Mouse (Mus musculus): Measurements from ENCODE around the gene Trappc6a. TPM values are rescaled to one million over a fixed set of nuclear protein-coding genes. Genes with fewer than 3 reads are reported as not detected.
A peak's percentile ranks its signal among the peaks of the same experiment; 100 is the strongest.

Gene Trappc6a
- polyA plus RNA-seq, 1 experiment from 2014 or later, result 65.2 TPM

- H3K27ac ChIP-seq (replicated peaks), result no peak overlapping the region
- H3K27me3 ChIP-seq (ENCODE audit: low read depth, poor library complexity, severe bottlenecking), result no peaks in the 10 kb centered on the region
- no peak for DNase-seq (ENCODE audit: low spot score)
- WGBS, result 87% methylated on average over 7 of the region's 7 CpGs
- no peaks in the 10 kb centered on the region for H3K9me3 ChIP-seq (replicated peaks)
- peaks cover 3% of the 10 kb centered on the region; the same call in 1 of the 2 replicates for H3K36me3 ChIP-seq
- peaks cover 9% of the 10 kb centered on the region; the same call in 1 of the 2 replicates for H3K4me1 ChIP-seq
- no peak overlapping the region for H3K4me3 ChIP-seq
Measured at GRCm38 (mm10) chr7:19541681-19542154, 33.5 kb downstream of the Trappc6a start.

GRCm38 (mm10) chr7:19542155-19542691 is 34.0 kb downstream of the Trappc6a start:
- H3K4me3 ChIP-seq, result no peak overlapping the region
- H3K36me3 ChIP-seq, result peaks cover 3% of the 10 kb centered on the region; the same call in 1 of the 2 replicates
- no peaks in the 10 kb centered on the region for H3K9me3 ChIP-seq (replicated peaks)
- no peak overlapping the region for H3K27ac ChIP-seq (replicated peaks)
- no peak for DNase-seq (ENCODE audit: low spot score)
- H3K4me1 ChIP-seq, result peaks cover 9% of the 10 kb centered on the region; the same call in 1 of the 2 replicates
- no peaks in the 10 kb centered on the region for H3K27me3 ChIP-seq (ENCODE audit: low read depth, poor library complexity, severe bottlenecking)
- 81% methylated on average over 8 of the region's 8 CpGs for WGBS

- H3K4me3 ChIP-seq, result no peak overlapping the region
- peaks cover 5% of the 10 kb centered on the region for H3K36me3 ChIP-seq
- no peak overlapping the region for H3K27ac ChIP-seq (replicated peaks)
- peaks cover 16% of the 10 kb centered on the region; the same call in 1 of the 2 replicates for H3K4me1 ChIP-seq
- DNase-seq (ENCODE audit: low spot score), result no peak
- H3K9me3 ChIP-seq (replicated peaks), result no peaks in the 10 kb centered on the region
- H3K27me3 ChIP-seq (ENCODE audit: low read depth, poor library complexity, severe bottlenecking), result no peaks in the 10 kb centered on the region
- WGBS, result 63% methylated on average over 6 of the region's 6 CpGs
Measured at GRCm38 (mm10) chr7:19543584-19543983, 35.4 kb downstream of the Trappc6a start.

GRCm38 (mm10) chr7:19546007-19546406 is 37.8 kb downstream of the Trappc6a start:
- Histone ChIP-seq H3K27ac (replicated peaks) (no peak overlapping the region), H3K36me3 (peaks cover 6% of the 10 kb centered on the region)

GRCm38 (mm10) chr7:19547344-19547969 is 39.3 kb downstream of the Trappc6a start:
- WGBS, result 57% methylated on average over 2 of the region's 2 CpGs
- peaks cover 9% of the 10 kb centered on the region; the same call in 1 of the 2 replicates for H3K4me1 ChIP-seq
- H3K9me3 ChIP-seq (replicated peaks), result no peaks in the 10 kb centered on the region
- no peaks in the 10 kb centered on the region for H3K27me3 ChIP-seq (ENCODE audit: low read depth, poor library complexity, severe bottlenecking)
- no peak overlapping the region for H3K4me3 ChIP-seq
- H3K27ac ChIP-seq (replicated peaks), result no peak overlapping the region
- peaks cover 11% of the 10 kb centered on the region for H3K36me3 ChIP-seq
- DNase-seq (ENCODE audit: low spot score), result no peak

More at GRCm38 (mm10) chr7:19546007-19546406, 37.8 kb downstream of the Trappc6a start:
- Histone ChIP-seq H3K4me3 (no peak overlapping the region), H3K27me3 (ENCODE audit: low read depth, poor library complexity, severe bottlenecking) (no peaks in the 10 kb centered on the region), H3K4me1 (peaks cover 16% of the 10 kb centered on the region; the same call in 1 of the 2 replicates), H3K9me3 (replicated peaks) (no peaks in the 10 kb centered on the region)
- no peak for DNase-seq (ENCODE audit: low spot score)
- 83% methylated on average over 3 of the region's 3 CpGs for WGBS

GRCm38 (mm10) chr7:19549394-19549793 is 41.2 kb downstream of the Trappc6a start:
- Histone ChIP-seq H3K36me3 (peaks cover 30% of the 10 kb centered on the region), H3K27ac (replicated peaks) (no peak overlapping the region), H3K4me1 (peaks cover 7% of the 10 kb centered on the region; the same call in 1 of the 2 replicates), H3K27me3 (ENCODE audit: low read depth, poor library complexity, severe bottlenecking) (no peaks in the 10 kb centered on the region), H3K9me3 (replicated peaks) (no peaks in the 10 kb centered on the region), H3K4me3 (no peak overlapping the region)
- 90% methylated on average over 10 of the region's 10 CpGs for WGBS
- DNase-seq (ENCODE audit: low spot score), result no peak

GRCm38 (mm10) chr7:19551634-19552033 is 43.4 kb downstream of the Trappc6a start:
- 95% methylated on average over 5 of the region's 5 CpGs for WGBS
- H3K4me1 ChIP-seq, result peaks cover 7% of the 10 kb centered on the region; the same call in 1 of the 2 replicates
- no peaks in the 10 kb centered on the region for H3K9me3 ChIP-seq (replicated peaks)
- H3K27me3 ChIP-seq (ENCODE audit: low read depth, poor library complexity, severe bottlenecking), result no peaks in the 10 kb centered on the region
- no peak overlapping the region for H3K4me3 ChIP-seq
- H3K36me3 ChIP-seq, result peaks cover 53% of the 10 kb centered on the region
- no peak overlapping the region for H3K27ac ChIP-seq (replicated peaks)
- no peak for DNase-seq (ENCODE audit: low spot score)

- no peak overlapping the region for H3K4me3 ChIP-seq
- peaks cover 61% of the 10 kb centered on the region for H3K36me3 ChIP-seq
- WGBS, result 86% methylated on average over 2 of the region's 2 CpGs
- no peak overlapping the region for H3K27ac ChIP-seq (replicated peaks)
- H3K4me1 ChIP-seq, result peaks cover 6% of the 10 kb centered on the region; the same call in 1 of the 2 replicates
- no peaks in the 10 kb centered on the region for H3K27me3 ChIP-seq (ENCODE audit: low read depth, poor library complexity, severe bottlenecking)
- no peaks in the 10 kb centered on the region for H3K9me3 ChIP-seq (replicated peaks)
- no peak for DNase-seq (ENCODE audit: low spot score)
Measured at GRCm38 (mm10) chr7:19552443-19552842, 44.2 kb downstream of the Trappc6a start.

GRCm38 (mm10) chr7:19554168-19554567 is 46.0 kb downstream of the Trappc6a start:
- 81% methylated on average over 1 of the region's 1 CpGs for WGBS
- no peak for DNase-seq (ENCODE audit: low spot score)

GRCm38 (mm10) chr7:19557086-19557485 is 48.9 kb downstream of the Trappc6a start:
- peaks cover 69% of the 10 kb centered on the region for H3K36me3 ChIP-seq
- WGBS, result 92% methylated on average over 2 of the region's 2 CpGs
- no peak for DNase-seq (ENCODE audit: low spot score)
- no peak overlapping the region for H3K4me3 ChIP-seq
- H3K9me3 ChIP-seq (replicated peaks), result no peaks in the 10 kb centered on the region
- peaks cover 30% of the 10 kb centered on the region for H3K4me1 ChIP-seq
- no peaks in the 10 kb centered on the region for H3K27me3 ChIP-seq (ENCODE audit: low read depth, poor library complexity, severe bottlenecking)
- no peak overlapping the region for H3K27ac ChIP-seq (replicated peaks)

More at GRCm38 (mm10) chr7:19554168-19554567, 46.0 kb downstream of the Trappc6a start:
- peaks cover 8% of the 10 kb centered on the region for H3K4me1 ChIP-seq
- peaks cover 73% of the 10 kb centered on the region for H3K36me3 ChIP-seq
- H3K4me3 ChIP-seq, result no peak overlapping the region
- no peak overlapping the region for H3K27ac ChIP-seq (replicated peaks)
- H3K27me3 ChIP-seq (ENCODE audit: low read depth, poor library complexity, severe bottlenecking), result no peaks in the 10 kb centered on the region
- H3K9me3 ChIP-seq (replicated peaks), result no peaks in the 10 kb centered on the region

- Histone ChIP-seq H3K9me3 (replicated peaks) (no peaks in the 10 kb centered on the region), H3K4me3 (peak overlapping the region; percentile 18; the same call in 1 of the 2 replicates), H3K36me3 (peaks cover 57% of the 10 kb centered on the region), H3K4me1 (peaks cover 39% of the 10 kb centered on the region), H3K27me3 (ENCODE audit: low read depth, poor library complexity, severe bottlenecking) (no peaks in the 10 kb centered on the region), H3K27ac (replicated peaks) (no peak overlapping the region)
- no peak for DNase-seq (ENCODE audit: low spot score)
- WGBS, result 91% methylated on average over 6 of the region's 6 CpGs
Measured at GRCm38 (mm10) chr7:19557982-19558900, 50.0 kb downstream of the Trappc6a start.

GRCm38 (mm10) chr7:19558965-19559364 is 50.8 kb downstream of the Trappc6a start:
- Histone ChIP-seq H3K36me3 (peaks cover 56% of the 10 kb centered on the region), H3K4me3 (peak overlapping the region; percentile 88; the same call in 1 of the 2 replicates), H3K27ac (replicated peaks) (no peak overlapping the region), H3K4me1 (peaks cover 45% of the 10 kb centered on the region), H3K27me3 (ENCODE audit: low read depth, poor library complexity, severe bottlenecking) (no peaks in the 10 kb centered on the region), H3K9me3 (replicated peaks) (no peaks in the 10 kb centered on the region)
- DNase-seq (ENCODE audit: low spot score), result peak; percentile 44
- 46% methylated on average over 2 of the region's 2 CpGs for WGBS
